Mouse (Mus musculus): ENCODE results near the gene Itsn1.

DNA sequence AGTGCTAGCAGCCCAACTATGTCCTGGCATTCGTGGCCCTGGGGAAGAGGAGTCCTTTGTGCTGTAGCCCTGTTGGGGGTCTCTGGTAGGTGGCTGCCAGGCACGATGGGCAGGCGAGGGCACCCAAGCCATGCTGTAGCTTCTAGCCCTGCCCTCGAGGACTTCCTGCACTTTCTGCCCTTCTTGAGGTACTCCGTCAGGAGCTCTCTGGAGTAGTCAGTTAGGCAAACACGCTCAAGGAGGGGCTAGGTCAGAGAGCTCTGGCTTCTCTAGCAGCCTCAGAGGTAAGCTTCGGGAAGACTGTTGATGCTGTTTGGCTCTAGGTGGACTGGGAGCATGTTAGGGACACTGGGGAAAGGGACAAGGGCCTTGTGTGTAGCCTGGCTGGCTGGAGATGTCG is 195.3 kb downstream of the Itsn1 start:
- TF ChIP-seq CTCF (IDR thresholded peaks at IDR 0.05; ENCODE audit: borderline replicate concordance, extremely low read depth, insufficient read depth, insufficient read length) (no peak), POLR2A (IDR thresholded peaks at IDR 0.05; ENCODE audit: borderline replicate concordance, extremely low read depth, insufficient read depth, insufficient read length, poor library complexity, severe bottlenecking) (no peak)

Data from brain, embryonic 14.5 days (tissue).